Mouse (Mus musculus) midbrain, embryonic 14.5 days (tissue): ENCODE data around the gene Elmod2. TPM values are rescaled to one million over a fixed set of nuclear protein-coding genes. Genes with fewer than 3 reads are reported as not detected.
A peak's percentile ranks its signal among the peaks of the same experiment; 100 is the strongest.

Source experiments
- ATAC-seq: fragments of 200-750 bp; cut with Nextera tagmentation; 2 replicates; pipeline ENCODE4 v1.8.0; 2017; ENCODE audit warnings: moderate number of reproducible peaks, moderate library complexity; ENCODE audit not compliant: low FRiP score, low TSS enrichment
- DNase-seq: peaks from one replicate; pipeline ENCODE4 v3.0.0-alpha.2; 2015
- H3K27ac ChIP-seq: fragments of 300-500 bp; sonication (generic); replicated peaks from 2 replicates; pipeline ENCODE4 v1.5.1; 2014; ENCODE audit warnings: mild to moderate bottlenecking, low read depth, low read length, moderate library complexity
- H3K27me3 ChIP-seq: fragments of 300-500 bp; sonication (generic); 2 replicates; pipeline ENCODE4 v1.6.1; 2014; ENCODE audit warnings: low read length, control low read depth, mixed read lengths; ENCODE audit not compliant: control insufficient read depth, insufficient read depth
- H3K36me3 ChIP-seq: fragments of 300-500 bp; sonication (generic); 2 replicates; pipeline ENCODE4 v1.6.1; 2014; ENCODE audit warnings: low read length, control low read depth; ENCODE audit not compliant: control insufficient read depth, insufficient read depth
- H3K4me1 ChIP-seq: fragments of 300-500 bp; sonication (generic); 2 replicates; pipeline ENCODE4 v1.6.1; 2014; ENCODE audit warnings: mild to moderate bottlenecking, antibody characterized with exemption, low read length, control low read depth; ENCODE audit not compliant: control insufficient read depth, insufficient read depth
- H3K4me2 ChIP-seq: fragments of 300-500 bp; sonication (generic); 2 replicates; pipeline ENCODE4 v1.6.1; 2014; ENCODE audit warnings: mild to moderate bottlenecking, low read length, moderate library complexity
- H3K4me3 ChIP-seq: fragments of 300-500 bp; sonication (generic); replicated peaks from 2 replicates; pipeline ENCODE4 v1.5.1; 2014; ENCODE audit warnings: low read depth, low read length
- H3K9ac ChIP-seq: fragments of 300-500 bp; sonication (generic); replicated peaks from 2 replicates; pipeline ENCODE4 v1.6.1; 2014; ENCODE audit warnings: mild to moderate bottlenecking, low read length, moderate library complexity
- H3K9me3 ChIP-seq: fragments of 300-500 bp; sonication (generic); 2 replicates; pipeline ENCODE4 v1.6.1; 2016; ENCODE audit warnings: low read length, control low read depth, mixed read lengths; ENCODE audit not compliant: control insufficient read depth
- WGBS: fragments of 180-500 bp; shearing (Covaris S2); extraction: QIAGEN DNeasy Blood & Tissue Kit; methylation state at CpG from one replicate; pipeline ENCODE4 v1.1.7; 2014; 5-methylcytosine and 5-hydroxymethylcytosine counted together
- polyA plus RNA-seq: library from polyadenylated mRNA; unstranded; fragments of >200 nt; fragmentation: Nextera tagmentation; extraction: Ambion mirVana; gene quantifications from 2 replicates; pipeline ENCODE4 v1.2.1, GENCODE M21; 2014

Gene Elmod2
- 23.1 and 36.2 TPM in 2 replicates for polyA plus RNA-seq

- Histone ChIP-seq H3K27me3 (no peaks in the 10 kb centered on the region), H3K27ac (peak within 1 kb of the TSS; percentile 79), H3K9me3 (no peaks in the 10 kb centered on the region), H3K9ac (peak within 1 kb of the TSS; percentile 80), H3K4me3 (peak within 1 kb of the TSS; percentile 85), H3K36me3 (peaks cover 21% of the 10 kb centered on the region), H3K4me1 (no peaks in the 10 kb centered on the region), H3K4me2 (peak within 1 kb of the TSS; percentile 85)
- DNase-seq = peak; percentile 100
- under 1% methylated on average over 85 of the region's 85 CpGs for WGBS
- ATAC-seq = peak; percentile 99
Observed at GRCm38 (mm10) chr8:83331899-83332697, at the start of gene Elmod2. Gene Elmod2, minus strand, starts transcription at chr8:83332486.

DNA sequence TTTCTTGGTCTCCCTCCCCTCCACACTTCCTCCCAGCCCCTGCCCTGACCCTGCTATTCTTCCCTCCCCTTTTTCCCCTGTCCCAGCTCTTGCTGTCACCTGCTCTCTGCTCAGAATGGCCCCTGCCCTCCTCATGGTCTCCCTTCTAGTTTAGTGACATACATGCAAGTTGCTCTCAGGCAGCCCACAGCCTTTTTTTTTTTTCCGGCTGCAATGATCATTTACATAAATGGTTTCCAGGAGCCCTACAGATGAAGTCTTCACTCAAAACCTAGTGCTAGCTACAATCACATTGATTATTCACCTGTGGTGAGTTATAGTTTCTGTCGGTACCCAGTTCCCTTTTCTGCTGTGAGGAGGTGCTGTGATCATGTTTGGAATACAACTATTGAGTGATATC is 48.7 kb upstream of the Elmod2 start:
- WGBS = 86% methylated on average over 2 of the region's 2 CpGs
- DNase-seq = no peak

DNA sequence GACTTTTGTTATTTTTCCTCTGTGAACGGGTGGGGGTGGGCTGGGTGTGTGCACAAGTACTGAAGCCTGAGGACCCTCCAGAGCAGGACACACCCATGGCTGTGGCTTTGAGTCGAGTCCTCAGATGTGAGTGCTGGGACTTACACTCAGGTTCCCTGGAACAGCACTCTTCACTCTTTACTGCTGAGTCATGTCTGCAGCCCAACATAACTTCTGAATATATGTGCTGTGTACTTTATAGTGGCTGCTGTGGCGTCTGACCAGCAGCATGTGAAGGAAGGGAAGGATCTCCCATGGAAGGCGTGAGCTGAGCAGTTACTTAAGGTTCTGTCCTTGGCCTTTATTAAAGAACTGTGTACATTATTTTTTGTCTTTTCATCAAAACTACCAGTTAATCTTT is 47.9 kb upstream of the Elmod2 start:
- H3K4me3 ChIP-seq = no peak overlapping the region
- WGBS = 74% methylated on average over 4 of the region's 4 CpGs
- ATAC-seq = no peak
- no peaks in the 10 kb centered on the region for H3K27me3 ChIP-seq
- no peaks in the 10 kb centered on the region for H3K4me1 ChIP-seq
- H3K36me3 ChIP-seq = no peaks in the 10 kb centered on the region
- H3K27ac ChIP-seq = no peak overlapping the region
- DNase-seq = no peak
- no peaks in the 10 kb centered on the region for H3K9me3 ChIP-seq
- no peak overlapping the region for H3K4me2 ChIP-seq
- no peak overlapping the region for H3K9ac ChIP-seq

More for the DNA sequence above, 48.7 kb upstream of the Elmod2 start:
- H3K9ac ChIP-seq = no peak overlapping the region
- H3K27ac ChIP-seq = no peak overlapping the region
- no peak overlapping the region for H3K4me2 ChIP-seq
- no peaks in the 10 kb centered on the region for H3K4me1 ChIP-seq
- no peak for ATAC-seq
- no peaks in the 10 kb centered on the region for H3K27me3 ChIP-seq
- no peaks in the 10 kb centered on the region for H3K36me3 ChIP-seq
- no peak overlapping the region for H3K4me3 ChIP-seq
- H3K9me3 ChIP-seq = no peaks in the 10 kb centered on the region

GRCm38 (mm10) chr8:83377231-83377630 is 44.9 kb upstream of the Elmod2 start:
- Histone ChIP-seq H3K4me3 (no peak overlapping the region), H3K4me2 (no peak overlapping the region), H3K27ac (no peak overlapping the region), H3K9me3 (no peaks in the 10 kb centered on the region), H3K9ac (no peak overlapping the region), H3K4me1 (no peaks in the 10 kb centered on the region), H3K36me3 (no peaks in the 10 kb centered on the region), H3K27me3 (no peaks in the 10 kb centered on the region)
- DNase-seq = no peak
- no peak for ATAC-seq

DNA sequence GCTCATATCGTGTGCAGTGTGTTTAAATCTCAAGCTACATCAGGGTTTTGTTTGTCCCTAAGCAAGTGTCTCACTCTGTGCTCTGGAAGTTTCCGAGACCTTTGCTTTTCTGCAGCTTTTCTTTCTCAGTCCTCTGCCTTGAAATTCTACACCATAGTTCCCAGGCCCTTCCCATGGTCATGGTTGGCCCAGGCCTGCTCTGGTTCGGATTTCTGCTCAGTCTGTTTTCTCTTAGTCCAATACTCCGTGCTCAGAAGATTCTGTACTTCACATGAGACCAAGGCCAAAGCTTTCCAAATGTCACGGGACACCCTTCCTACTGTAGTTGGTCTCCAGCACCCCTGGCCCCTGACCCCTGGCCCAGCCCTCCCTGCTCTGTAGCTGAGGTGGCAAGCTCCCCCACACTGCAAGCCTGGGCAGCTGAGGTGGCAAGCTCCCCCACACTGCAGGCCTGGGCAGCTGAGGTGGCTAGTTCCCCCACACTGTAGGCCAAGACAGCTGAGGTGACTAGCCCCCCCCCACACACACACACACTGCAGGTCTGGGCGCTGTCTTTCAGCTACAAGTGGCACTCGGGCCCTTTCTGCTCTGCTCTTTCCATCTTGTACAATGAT is 31.0 kb upstream of the Elmod2 start:
- 81% methylated on average over 7 of the region's 7 CpGs for WGBS
- Histone ChIP-seq H3K9ac (no peak overlapping the region), H3K27me3 (no peaks in the 10 kb centered on the region), H3K9me3 (no peaks in the 10 kb centered on the region), H3K27ac (no peak overlapping the region), H3K4me1 (no peaks in the 10 kb centered on the region), H3K4me2 (no peak overlapping the region), H3K36me3 (no peaks in the 10 kb centered on the region), H3K4me3 (no peak overlapping the region)
- no peak for ATAC-seq
- no peak for DNase-seq

GRCm38 (mm10) chr8:83351315-83351714 is 19.0 kb upstream of the Elmod2 start:
- WGBS = 98% methylated on average over 2 of the region's 2 CpGs
- H3K4me3 ChIP-seq = no peak overlapping the region
- H3K27me3 ChIP-seq = no peaks in the 10 kb centered on the region
- DNase-seq = no peak
- no peaks in the 10 kb centered on the region for H3K4me1 ChIP-seq
- H3K9me3 ChIP-seq = no peaks in the 10 kb centered on the region
- H3K36me3 ChIP-seq = no peaks in the 10 kb centered on the region
- ATAC-seq = no peak
- H3K27ac ChIP-seq = no peak overlapping the region
- H3K9ac ChIP-seq = no peak overlapping the region
- no peak overlapping the region for H3K4me2 ChIP-seq

DNA sequence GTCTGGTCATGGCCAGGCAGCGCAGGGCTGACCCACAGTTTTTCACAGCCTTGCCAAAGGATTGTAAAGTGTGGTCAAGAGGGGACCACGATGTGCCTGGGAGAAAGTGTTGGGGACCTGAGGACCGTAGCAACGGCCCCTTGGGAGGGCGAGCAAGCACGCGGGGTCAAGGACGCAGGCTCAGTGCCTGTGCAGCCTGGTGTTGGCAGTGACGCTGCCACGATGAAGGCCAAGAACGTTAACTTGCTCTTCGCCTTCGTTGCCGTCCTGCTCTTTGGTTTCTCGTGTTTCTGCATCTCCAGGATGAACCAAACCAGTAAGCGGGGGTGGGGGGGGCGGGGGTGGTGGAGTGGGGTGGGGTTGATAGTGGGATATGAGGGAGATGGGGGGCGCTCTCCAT is 16.0 kb upstream of the Elmod2 start, which contains the start of gene Mgat4d:
Gene Mgat4d (plus strand): TSS at position 209 of the 400 bp plus-strand sequence.
- no peaks in the 10 kb centered on the region for H3K27me3 ChIP-seq
- H3K27ac ChIP-seq = no peak within 1 kb of the TSS
- no peaks in the 10 kb centered on the region for H3K36me3 ChIP-seq
- no peaks in the 10 kb centered on the region for H3K9me3 ChIP-seq
- DNase-seq (no peak), ATAC-seq (no peak)
- H3K4me2 ChIP-seq = no peak within 1 kb of the TSS
- H3K4me1 ChIP-seq = no peaks in the 10 kb centered on the region
- H3K4me3 ChIP-seq = no peak within 1 kb of the TSS
- WGBS = 88% methylated on average over 18 of the region's 18 CpGs
- H3K9ac ChIP-seq = no peak within 1 kb of the TSS

GRCm38 (mm10) chr8:83342693-83343092 is 10.4 kb upstream of the Elmod2 start:
- no peaks in the 10 kb centered on the region for H3K4me1 ChIP-seq
- DNase-seq (peak; percentile 80), ATAC-seq (no peak)
- H3K27me3 ChIP-seq = no peaks in the 10 kb centered on the region
- H3K4me3 ChIP-seq = no peak overlapping the region
- no peak overlapping the region for H3K9ac ChIP-seq
- no peak overlapping the region for H3K4me2 ChIP-seq
- no peaks in the 10 kb centered on the region for H3K36me3 ChIP-seq
- H3K27ac ChIP-seq = no peak overlapping the region
- no peaks in the 10 kb centered on the region for H3K9me3 ChIP-seq

- WGBS = 83% methylated on average over 3 of the region's 3 CpGs
- no peaks in the 10 kb centered on the region for H3K9me3 ChIP-seq
- DNase-seq = no peak
- H3K4me3 ChIP-seq = no peak overlapping the region
- H3K4me1 ChIP-seq = no peaks in the 10 kb centered on the region
- H3K27me3 ChIP-seq = no peaks in the 10 kb centered on the region
- H3K27ac ChIP-seq = no peak overlapping the region
- H3K4me2 ChIP-seq = no peak overlapping the region
- H3K36me3 ChIP-seq = no peaks in the 10 kb centered on the region
- ATAC-seq = no peak
- no peak overlapping the region for H3K9ac ChIP-seq
Observed at GRCm38 (mm10) chr8:83342076-83342475, 9.8 kb upstream of the Elmod2 start.
